Mouse (Mus musculus) neutrophil, adult 5-6 weeks (primary cell): ENCODE data around the gene Nanog. TPM values are rescaled to one million over a fixed set of nuclear protein-coding genes. Genes with fewer than 3 reads are reported as not detected.

Experiments
- ATAC-seq: fragments of 151-379, 151-347 bp; 2 replicates; pipeline ENCODE4 v1.8.0; 2017; ENCODE audit warnings: mild to moderate bottlenecking, moderate TSS enrichment; ENCODE audit not compliant: insufficient number of reproducible peaks, poor library complexity, low FRiP score, severe bottlenecking; ENCODE audit errors: extremely low read depth
- total RNA-seq: library from RNA; stranded (forward); fragments of 200-1000 nt; gene quantifications from 2 replicates; pipeline ENCODE4 v1.2.3, GENCODE M21; 2017

Gene Nanog
- total RNA-seq, 1 experiment from 2014 or later = not detected

- no peak for ATAC-seq
These were observed 43.3 kb downstream of the Nanog start for GRCm38 (mm10) chr6:122750579-122750978.

GRCm38 (mm10) chr6:122755913-122756312, 48.6 kb downstream of the Nanog start:
- no peak for ATAC-seq

GRCm38 (mm10) chr6:122758732-122759131, 51.4 kb downstream of the Nanog start:
- peak; percentile 87 for ATAC-seq

- ATAC-seq = peak; percentile 39
These were observed 53.8 kb downstream of the Nanog start for GRCm38 (mm10) chr6:122761011-122761599.

- no peak for ATAC-seq
These were observed 54.6 kb downstream of the Nanog start for GRCm38 (mm10) chr6:122761901-122762300.

GRCm38 (mm10) chr6:122762480-122762879, 55.2 kb downstream of the Nanog start:
- ATAC-seq = no peak

GRCm38 (mm10) chr6:122762952-122763700, 55.8 kb downstream of the Nanog start:
- ATAC-seq = no peak

- peak; percentile 17; the same call in 1 of the 2 replicates for ATAC-seq
These were observed 56.7 kb downstream of the Nanog start for GRCm38 (mm10) chr6:122763844-122764445.

Other genes with a start within 250 kb of the Nanog start
- gene Rimklb, start 208.7 kb upstream of the Nanog start, total RNA-seq = 0.12 and 3.2 TPM in 2 replicates
- not detected in 2 replicates for gene Mfap5, start 201.6 kb upstream of the Nanog start, total RNA-seq
- 0.58 and 0.98 TPM in 2 replicates for gene Aicda, start 153.7 kb upstream of the Nanog start, total RNA-seq
- gene Apobec1, start 105.0 kb upstream of the Nanog start, total RNA-seq = 115 and 128 TPM in 2 replicates
- gene Gdf3, start 97.4 kb upstream of the Nanog start, total RNA-seq = 0.23 and 0.25 TPM in 2 replicates
- gene Dppa3, start 81.1 kb upstream of the Nanog start, total RNA-seq = not detected in 2 replicates
- gene Slc2a3, start 94.2 kb downstream of the Nanog start, total RNA-seq = 315 and 331 TPM in 2 replicates
- 32.8 and 38.8 TPM in 2 replicates for gene Foxj2, start 112.4 kb downstream of the Nanog start, total RNA-seq
- 1.4 and 1.5 TPM in 2 replicates for gene C3ar1, start 148.7 kb downstream of the Nanog start, total RNA-seq
- gene Necap1, start 167.0 kb downstream of the Nanog start, total RNA-seq = 33.2 and 37.3 TPM in 2 replicates
- 15.6 and 15.8 TPM in 2 replicates for gene Clec4a1, start 214.4 kb downstream of the Nanog start, total RNA-seq
- gene Clec4a3, start 245.0 kb downstream of the Nanog start, total RNA-seq = 37.1 and 53.7 TPM in 2 replicates